Mouse (Mus musculus): ENCODE data around the gene Gm13090. TPM values are rescaled to one million over a fixed set of nuclear protein-coding genes. Genes with fewer than 3 reads are reported as not detected.

Gene Gm13090
- polyA plus RNA-seq, 1 experiment from 2014 or later, result not detected

GRCm38 (mm10) chr4:151103646-151104045, 14.3 kb downstream of the Gm13090 start:
- no peak for ATAC-seq (ENCODE audit: insufficient number of reproducible peaks, insufficient read depth, low FRiP score, low TSS enrichment)
- 77% methylated on average over 11 of the region's 11 CpGs for WGBS
- peaks cover 19% of the 10 kb centered on the region for H3K27me3 ChIP-seq
- H3K36me3 ChIP-seq, result no peaks in the 10 kb centered on the region
- 0 out of 2 replicates have a peak, but pooled peaks cover 8% of the 10 kb centered on the region for H3K4me1 ChIP-seq
- no peaks in the 10 kb centered on the region for H3K9me3 ChIP-seq
- no peak overlapping the region for H3K4me2 ChIP-seq (replicated peaks)
- H3K9ac ChIP-seq, result no peak overlapping the region
- no peak overlapping the region for H3K4me3 ChIP-seq
- H3K27ac ChIP-seq, result no peak overlapping the region

GRCm38 (mm10) chr4:151104147-151104546, 14.8 kb downstream of the Gm13090 start:
- Histone ChIP-seq H3K27me3 (peaks cover 23% of the 10 kb centered on the region), H3K4me1 (0 out of 2 replicates have a peak, but pooled peaks cover 8% of the 10 kb centered on the region), H3K9ac (no peak overlapping the region), H3K27ac (no peak overlapping the region), H3K9me3 (no peaks in the 10 kb centered on the region), H3K36me3 (no peaks in the 10 kb centered on the region), H3K4me2 (replicated peaks) (no peak overlapping the region), H3K4me3 (no peak overlapping the region)
- 86% methylated on average over 10 of the region's 10 CpGs for WGBS
- ATAC-seq (ENCODE audit: insufficient number of reproducible peaks, insufficient read depth, low FRiP score, low TSS enrichment), result no peak

DNA sequence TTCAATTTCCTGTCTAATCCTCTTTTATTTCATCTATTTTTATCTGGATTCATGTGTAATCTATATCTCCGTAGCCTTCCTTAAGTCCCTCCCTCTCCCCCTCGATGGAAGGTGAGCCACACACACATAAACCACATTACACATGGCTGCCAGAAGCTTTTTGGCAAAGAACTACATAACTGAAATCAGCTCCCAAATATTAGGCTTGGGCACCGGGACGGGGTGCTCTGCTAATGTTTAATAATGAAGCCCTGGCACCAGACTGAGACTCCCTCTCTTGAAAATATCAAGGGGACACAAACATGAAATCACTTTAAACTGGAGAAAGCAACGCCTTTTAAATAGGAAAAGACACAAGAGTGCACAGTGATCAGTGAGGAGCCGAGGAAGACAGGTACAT, 16.5 kb downstream of the Gm13090 start:
- Histone ChIP-seq H3K36me3 (no peaks in the 10 kb centered on the region), H3K9ac (no peak overlapping the region), H3K4me2 (replicated peaks) (no peak overlapping the region), H3K27me3 (peaks cover 37% of the 10 kb centered on the region), H3K4me1 (0 out of 2 replicates have a peak, but pooled peaks cover 8% of the 10 kb centered on the region), H3K9me3 (no peaks in the 10 kb centered on the region), H3K27ac (no peak overlapping the region), H3K4me3 (no peak overlapping the region)
- no peak for ATAC-seq (ENCODE audit: insufficient number of reproducible peaks, insufficient read depth, low FRiP score, low TSS enrichment)
- 79% methylated on average over 6 of the region's 6 CpGs for WGBS

DNA sequence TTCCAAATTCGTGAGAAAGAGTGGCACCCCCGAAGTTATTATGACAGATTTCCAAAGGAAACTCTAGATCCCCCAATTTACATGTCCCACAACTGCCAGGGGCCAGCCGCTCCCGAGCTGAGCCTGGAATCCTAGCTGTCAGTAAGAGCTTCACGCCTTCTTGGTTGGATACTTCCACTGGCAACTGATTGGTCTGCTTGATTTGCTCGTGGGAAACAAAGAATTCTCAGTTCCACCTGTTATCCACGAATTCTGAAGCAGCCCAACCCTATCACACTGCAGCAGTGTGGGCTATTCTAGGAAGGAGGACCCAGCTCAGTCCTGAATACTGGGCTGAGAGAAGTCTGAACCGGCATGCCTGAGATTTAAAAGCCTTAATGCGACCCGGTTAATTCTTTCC, 17.1 kb downstream of the Gm13090 start:
- Histone ChIP-seq H3K27me3 (peaks cover 37% of the 10 kb centered on the region), H3K9me3 (no peaks in the 10 kb centered on the region), H3K4me1 (0 out of 2 replicates have a peak, but pooled peaks cover 8% of the 10 kb centered on the region), H3K4me2 (replicated peaks) (peak overlapping the region; percentile 100; the same call in 1 of the 2 replicates), H3K36me3 (no peaks in the 10 kb centered on the region), H3K27ac (no peak overlapping the region), H3K9ac (no peak overlapping the region), H3K4me3 (peak overlapping the region; percentile 82; the same call in 1 of the 2 replicates)
- no peak for ATAC-seq (ENCODE audit: insufficient number of reproducible peaks, insufficient read depth, low FRiP score, low TSS enrichment)
- 34% methylated on average over 10 of the region's 10 CpGs for WGBS

GRCm38 (mm10) chr4:151107131-151108001, 18.0 kb downstream of the Gm13090 start:
- H3K36me3 ChIP-seq, result no peaks in the 10 kb centered on the region
- H3K4me1 ChIP-seq, result 0 out of 2 replicates have a peak, but pooled peaks cover 8% of the 10 kb centered on the region
- H3K27me3 ChIP-seq, result peaks cover 37% of the 10 kb centered on the region
- H3K9me3 ChIP-seq, result no peaks in the 10 kb centered on the region
- peak overlapping the region; percentile 68 for H3K9ac ChIP-seq
- 3% methylated on average over 60 of the region's 60 CpGs for WGBS
- peak overlapping the region; percentile 82 for H3K4me3 ChIP-seq
- 0 out of 2 replicates have a peak overlapping the region, but pooled peaks have one; percentile 60 for H3K27ac ChIP-seq
- peak overlapping the region; percentile 100 for H3K4me2 ChIP-seq (replicated peaks)
- no peak; the same call in 1 of the 2 replicates for ATAC-seq (ENCODE audit: insufficient number of reproducible peaks, insufficient read depth, low FRiP score, low TSS enrichment)

DNA sequence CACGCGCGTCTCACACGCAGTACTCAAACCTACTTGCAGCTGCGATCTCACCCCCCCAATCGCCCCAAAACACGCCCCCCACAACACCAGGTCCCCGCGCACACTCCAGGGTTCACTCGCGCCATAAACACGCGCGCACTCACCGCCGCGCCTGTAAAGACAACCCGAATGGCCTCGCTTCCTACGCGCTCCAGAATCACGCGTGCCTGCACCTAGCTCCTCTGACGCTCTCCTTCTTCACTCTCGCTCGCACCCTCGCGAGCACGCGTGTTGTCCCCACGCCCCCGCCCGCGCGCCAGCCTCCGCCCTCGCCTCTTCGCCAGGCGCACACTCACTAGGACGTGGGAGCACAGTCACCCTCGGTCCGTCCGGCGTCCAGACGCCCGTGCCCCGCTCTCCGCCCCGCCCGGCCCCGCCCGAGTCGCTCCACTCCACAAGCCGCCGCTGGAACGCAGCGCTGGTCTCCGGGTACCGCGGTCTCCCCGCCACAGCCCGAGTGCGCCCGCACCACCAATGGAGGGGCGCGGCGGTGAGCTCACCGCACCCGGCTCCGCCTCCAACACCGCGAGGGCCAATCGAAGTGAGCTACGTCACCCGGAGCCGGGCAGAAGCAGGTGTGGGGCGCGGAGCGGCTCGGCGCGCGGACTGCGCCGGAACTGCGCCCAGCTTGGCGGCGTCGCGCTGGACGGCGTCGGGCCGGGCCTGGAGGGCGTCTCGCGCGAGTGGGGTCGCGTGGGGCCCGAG, 18.8 kb downstream of the Gm13090 start:
- under 1% methylated on average over 96 of the region's 101 CpGs for WGBS
- Histone ChIP-seq H3K4me3 (peak overlapping the region; percentile 82), H3K4me2 (replicated peaks) (peak overlapping the region; percentile 100), H3K36me3 (no peaks in the 10 kb centered on the region), H3K27me3 (peaks cover 37% of the 10 kb centered on the region), H3K4me1 (0 out of 2 replicates have a peak, but pooled peaks cover 8% of the 10 kb centered on the region), H3K27ac (peak overlapping the region; percentile 60; the same call in 1 of the 2 replicates), H3K9ac (peak overlapping the region; percentile 68), H3K9me3 (no peaks in the 10 kb centered on the region)
- ATAC-seq (ENCODE audit: insufficient number of reproducible peaks, insufficient read depth, low FRiP score, low TSS enrichment), result peak; percentile 96

DNA sequence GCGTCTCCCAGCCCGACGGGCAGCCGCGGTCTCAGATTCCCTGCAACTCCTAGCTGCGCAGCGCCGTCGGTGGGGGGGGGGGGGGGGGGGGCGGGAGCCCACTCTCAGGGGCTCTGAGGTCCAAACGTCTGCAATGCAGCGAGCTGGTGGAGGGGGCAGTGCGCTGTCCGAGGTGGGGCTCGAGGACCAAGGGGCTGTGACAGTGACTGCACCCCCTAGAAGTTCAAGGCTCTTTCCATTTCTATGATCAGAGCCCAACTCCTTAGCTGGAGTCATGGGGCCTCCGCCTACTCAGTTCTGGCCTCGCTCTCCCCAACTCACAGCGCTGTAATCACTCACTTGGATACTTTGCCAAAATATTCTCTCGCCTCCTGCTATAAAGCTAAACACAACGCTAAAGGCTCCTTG, 19.5 kb downstream of the Gm13090 start:
- peak; percentile 19; the same call in 1 of the 2 replicates for ATAC-seq (ENCODE audit: insufficient number of reproducible peaks, insufficient read depth, low FRiP score, low TSS enrichment)
- WGBS, result 2% methylated on average over 15 of the region's 20 CpGs
- H3K9me3 ChIP-seq, result no peaks in the 10 kb centered on the region
- H3K36me3 ChIP-seq, result no peaks in the 10 kb centered on the region
- H3K4me3 ChIP-seq, result peak overlapping the region; percentile 82
- 0 out of 2 replicates have a peak, but pooled peaks cover 6% of the 10 kb centered on the region for H3K4me1 ChIP-seq
- peak overlapping the region; percentile 100 for H3K4me2 ChIP-seq (replicated peaks)
- no peak overlapping the region for H3K27ac ChIP-seq
- peaks cover 37% of the 10 kb centered on the region for H3K27me3 ChIP-seq
- peak overlapping the region; percentile 68 for H3K9ac ChIP-seq

GRCm38 (mm10) chr4:151111226-151111625, 21.9 kb downstream of the Gm13090 start:
- H3K9ac ChIP-seq, result no peak overlapping the region
- H3K9me3 ChIP-seq, result no peaks in the 10 kb centered on the region
- peaks cover 37% of the 10 kb centered on the region for H3K27me3 ChIP-seq
- H3K4me1 ChIP-seq, result 0 out of 2 replicates have a peak, but pooled peaks cover 6% of the 10 kb centered on the region
- H3K27ac ChIP-seq, result no peak overlapping the region
- no peak overlapping the region for H3K4me3 ChIP-seq
- 56% methylated on average over 8 of the region's 8 CpGs for WGBS
- no peak overlapping the region for H3K4me2 ChIP-seq (replicated peaks)
- no peaks in the 10 kb centered on the region for H3K36me3 ChIP-seq
- ATAC-seq (ENCODE audit: insufficient number of reproducible peaks, insufficient read depth, low FRiP score, low TSS enrichment), result no peak

DNA sequence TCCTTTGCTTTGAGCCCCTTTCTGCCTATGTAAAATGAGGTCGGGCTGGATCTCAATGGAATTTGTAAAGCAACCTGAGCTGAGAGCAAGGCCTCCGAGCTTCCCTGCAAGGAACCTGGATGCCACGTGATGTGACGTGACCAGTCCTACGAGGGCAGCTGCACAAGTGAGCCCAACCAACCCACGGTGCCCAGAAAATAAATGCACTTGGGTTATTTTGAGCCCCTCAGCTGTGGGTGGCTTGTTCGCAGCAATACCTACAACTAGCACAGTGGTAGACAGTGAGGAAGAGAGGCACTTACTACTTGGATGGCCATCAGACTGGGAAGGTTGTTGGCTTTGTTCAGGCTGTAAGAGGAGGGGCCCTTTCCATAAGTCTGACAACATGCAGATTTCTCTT, 25.2 kb downstream of the Gm13090 start:
- no peak overlapping the region for H3K4me2 ChIP-seq (replicated peaks)
- H3K36me3 ChIP-seq, result no peaks in the 10 kb centered on the region
- H3K27ac ChIP-seq, result no peak overlapping the region
- H3K9ac ChIP-seq, result no peak overlapping the region
- WGBS, result 84% methylated on average over 7 of the region's 7 CpGs
- ATAC-seq (ENCODE audit: insufficient number of reproducible peaks, insufficient read depth, low FRiP score, low TSS enrichment), result no peak
- H3K4me1 ChIP-seq, result no peaks in the 10 kb centered on the region
- H3K4me3 ChIP-seq, result no peak overlapping the region
- H3K27me3 ChIP-seq, result peaks cover 11% of the 10 kb centered on the region
- H3K9me3 ChIP-seq, result no peaks in the 10 kb centered on the region

- no peak for ATAC-seq (ENCODE audit: insufficient number of reproducible peaks, insufficient read depth, low FRiP score, low TSS enrichment)
- H3K4me2 ChIP-seq (replicated peaks), result no peak overlapping the region
- H3K27ac ChIP-seq, result no peak overlapping the region
- H3K9ac ChIP-seq, result no peak overlapping the region
- H3K27me3 ChIP-seq, result no peaks in the 10 kb centered on the region
- H3K9me3 ChIP-seq, result no peaks in the 10 kb centered on the region
- 79% methylated on average over 3 of the region's 3 CpGs for WGBS
- H3K4me1 ChIP-seq, result no peaks in the 10 kb centered on the region
- no peaks in the 10 kb centered on the region for H3K36me3 ChIP-seq
- no peak overlapping the region for H3K4me3 ChIP-seq
Measured at GRCm38 (mm10) chr4:151118883-151119282, 29.5 kb downstream of the Gm13090 start.

DNA sequence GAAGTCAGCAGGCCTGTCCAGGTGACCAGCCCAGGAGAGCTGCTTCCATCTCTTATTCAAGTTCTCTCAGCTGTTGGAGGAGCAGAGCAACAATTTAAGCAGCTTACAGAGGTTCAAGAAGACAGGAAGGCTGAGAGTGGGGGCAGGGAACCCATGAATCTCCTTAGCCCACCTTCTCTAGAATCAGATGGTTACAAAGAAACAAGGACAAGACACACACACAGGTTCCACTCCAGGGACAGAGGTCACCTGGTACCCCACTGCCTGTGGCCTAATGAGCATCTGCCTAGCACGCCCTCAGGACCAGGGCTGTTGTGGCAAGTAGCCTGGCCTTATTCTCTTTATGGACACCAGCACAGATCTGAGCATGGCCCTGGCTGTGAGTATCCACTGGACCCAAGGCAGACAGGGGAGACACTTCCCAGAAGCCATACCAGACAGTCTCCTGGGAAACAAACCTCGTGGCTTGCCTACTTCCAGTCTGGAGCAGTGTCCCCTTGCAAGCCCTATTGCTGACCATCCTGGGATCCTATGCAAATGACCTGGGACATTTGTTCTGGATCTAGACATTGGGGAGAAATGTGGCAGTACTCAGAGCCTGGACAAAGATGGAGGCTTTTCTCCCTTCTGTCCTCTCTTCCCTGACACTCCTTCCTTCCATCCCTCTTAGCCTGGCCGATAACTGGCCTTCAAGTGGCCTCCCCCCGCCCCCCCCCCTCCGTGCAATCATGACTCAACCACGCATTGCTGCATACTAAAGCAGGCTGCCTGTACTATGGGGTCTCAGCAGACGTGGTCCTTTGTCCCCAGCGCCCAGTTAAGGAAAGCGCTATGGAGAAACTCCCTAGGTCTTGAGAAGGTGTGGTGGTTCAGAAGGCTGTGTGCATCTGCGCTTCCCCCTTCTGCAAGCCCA, 38.5 kb downstream of the Gm13090 start:
- Histone ChIP-seq H3K4me2 (replicated peaks) (peak overlapping the region; percentile 67), H3K4me3 (peak overlapping the region; percentile 59), H3K27ac (peak overlapping the region; percentile 94), H3K9me3 (no peaks in the 10 kb centered on the region), H3K9ac (peak overlapping the region; percentile 80), H3K36me3 (no peaks in the 10 kb centered on the region), H3K27me3 (no peaks in the 10 kb centered on the region), H3K4me1 (peaks cover 24% of the 10 kb centered on the region)
- 10% methylated on average over 10 of the region's 10 CpGs for WGBS
- ATAC-seq (ENCODE audit: insufficient number of reproducible peaks, insufficient read depth, low FRiP score, low TSS enrichment), result 0 out of 2 replicates have a peak, but pooled peaks have one; percentile 37
